Comparison of ENCODE assay signal across 8 mouse cellular contexts in genomic region chr5:24030579-24030969, GRCm38 (mm10). TPM values are rescaled to one million over a fixed set of nuclear protein-coding genes. Genes with fewer than 3 reads are reported as not detected.
DNase-seq lines count a peak whose midpoint lies in the region; ATAC-seq lines count a peak whose summit lies in the region.

TSS of gene Fam126a (minus strand) at chr5:24030690.

- peak; percentile 100 for ATAC-seq in embryonic facial prominence, embryonic 14.5 days (ENCODE audit: low read depth)
- ATAC-seq in limb, embryonic 15.5 days (ENCODE audit: insufficient number of reproducible peaks, low FRiP score, low TSS enrichment, low read depth): peak; percentile 100

- peak within 1 kb of the TSS; percentile 83 for H3K4me2 ChIP-seq in embryonic facial prominence, embryonic 14.5 days (ENCODE audit: low read depth, low read length)
- H3K4me2 ChIP-seq in limb, embryonic 15.5 days: peak within 1 kb of the TSS; percentile 81

- peak within 1 kb of the TSS; percentile 89 for H3K9ac ChIP-seq in embryonic facial prominence, embryonic 14.5 days (ENCODE audit: low read depth, low read length)
- H3K9ac ChIP-seq in limb, embryonic 15.5 days: peak within 1 kb of the TSS; percentile 64

- no peaks in the 10 kb centered on the region for H3K27me3 ChIP-seq in embryonic facial prominence, embryonic 14.5 days (replicated peaks; ENCODE audit: control insufficient read depth, insufficient read depth, low read length)
- no peaks in the 10 kb centered on the region for H3K27me3 ChIP-seq in limb, embryonic 15.5 days

- WGBS in embryonic facial prominence, embryonic 14.5 days: 0% methylated on average over 10 of the region's 16 CpGs
- 0% methylated on average over 15 of the region's 16 CpGs for WGBS in limb, embryonic 15.5 days

- H3K4me3 ChIP-seq in embryonic facial prominence, embryonic 14.5 days (ENCODE audit: low read depth, low read length): peak within 1 kb of the TSS; percentile 87
- H3K4me3 ChIP-seq in limb, embryonic 15.5 days: peak within 1 kb of the TSS; percentile 88

- no peaks in the 10 kb centered on the region for H3K9me3 ChIP-seq in embryonic facial prominence, embryonic 14.5 days (ENCODE audit: control insufficient read depth, low read length)
- no peaks in the 10 kb centered on the region for H3K9me3 ChIP-seq in limb, embryonic 15.5 days

- no peaks in the 10 kb centered on the region for H3K4me1 ChIP-seq in embryonic facial prominence, embryonic 14.5 days (ENCODE audit: control insufficient read depth, insufficient read depth, low read length)
- peaks cover 4% of the 10 kb centered on the region for H3K4me1 ChIP-seq in limb, embryonic 15.5 days

- peak within 1 kb of the TSS; percentile 80 for H3K27ac ChIP-seq in embryonic facial prominence, embryonic 14.5 days (replicated peaks; ENCODE audit: low read depth, low read length)
- H3K27ac ChIP-seq in limb, embryonic 15.5 days: peak within 1 kb of the TSS; percentile 84

- no peaks in the 10 kb centered on the region for H3K36me3 ChIP-seq in embryonic facial prominence, embryonic 14.5 days (ENCODE audit: control insufficient read depth, insufficient read depth, low read length)
- no peaks in the 10 kb centered on the region for H3K36me3 ChIP-seq in limb, embryonic 15.5 days

- DNase-seq in 3T3-L1 (ENCODE audit: low read depth, low spot score): peak; percentile 98
- peak; percentile 86 to 89 for DNase-seq in adrenal gland, postnatal 4 days (ENCODE audit: low spot score in 2 of 2)
- DNase-seq in embryonic facial prominence, embryonic 14.5 days (ENCODE audit: low spot score): peak; percentile 98
- peak; percentile 96 for DNase-seq in heart, adult 8-10 months (ENCODE audit: low spot score)
- DNase-seq in kidney, adult 9 months: peak; percentile 96
- peak; percentile 82 to 86 for DNase-seq in monocyte, adult 2 months (ENCODE audit: low read depth in 1 of 2, low spot score in 2 of 2)
- peak; percentile 97 to 98 for DNase-seq in spleen, postnatal 36 days (ENCODE audit: low spot score in 2 of 2)

RNA-seq across cellular contexts. Expression of gene Fam126a, which starts in this region (rescaled TPM):
- total RNA-seq in adrenal gland, postnatal 4 days (2021): 10 to 100 TPM; 60.9 to 63.7 TPM
- polyA plus RNA-seq in embryonic facial prominence, embryonic 14.5 days (2014; fragmentation: Nextera tagmentation; extraction: Ambion mirVana): 38.4 and 40.2 TPM in 2 replicates
- total RNA-seq in heart, adult 8-10 months (2022): 10 to 100 TPM; 35.2 to 41.5 (median 37.2) TPM
- polyA plus RNA-seq in limb, embryonic 15.5 days (2015; fragmentation: Nextera tagmentation; extraction: Ambion mirVana): 31.0 and 31.2 TPM in 2 replicates

Comparison
In these comparisons a context has a peak if more than half of its experiments do, and no peak if none do; other contexts are left out.
1. Peak in every context shown above with its lines: DNase-seq, ATAC-seq, H3K4me3 ChIP-seq and H3K27ac ChIP-seq.